Mouse (Mus musculus) cerebellum, postnatal 10 days (tissue): ENCODE results near the gene Helz.
A peak's percentile ranks its signal among the peaks of the same experiment; 100 is the strongest.
"Not testable (repeated sequence)": the region's sequence is repeated elsewhere in the genome, so short reads cannot be mapped to it uniquely, and the experiment has no call there.

Experiments used
- DNase-seq, 2 experiments: peaks; one replicate each; pipeline ENCODE4 v3.0.0; 2021; ENCODE audit warnings: mixed read lengths in 2 of 2

The Helz gene

GRCm38 (mm10) chr11:107548204-107548975, 660 bp downstream of the Helz start:
- peak; percentile 61 to 66 for DNase-seq

GRCm38 (mm10) chr11:107559874-107560273, 12.1 kb downstream of the Helz start:
- DNase-seq: no peak

- DNase-seq: no peak
These were observed 19.7 kb downstream of the Helz start for GRCm38 (mm10) chr11:107567431-107567830.

- no peak for DNase-seq
These were observed 20.8 kb downstream of the Helz start for GRCm38 (mm10) chr11:107568466-107568995.

GRCm38 (mm10) chr11:107570891-107571290, 23.2 kb downstream of the Helz start:
- DNase-seq: not testable (repeated sequence)

GRCm38 (mm10) chr11:107571318-107571717, 23.6 kb downstream of the Helz start:
- no peak for DNase-seq

- no peak for DNase-seq
These were observed 24.8 kb downstream of the Helz start for GRCm38 (mm10) chr11:107572551-107572950.

GRCm38 (mm10) chr11:107573061-107573692, 25.4 kb downstream of the Helz start:
- DNase-seq: peak; percentile 38 to 46

GRCm38 (mm10) chr11:107573847-107574246, 26.1 kb downstream of the Helz start:
- DNase-seq: peak; percentile 16 to 17

GRCm38 (mm10) chr11:107574811-107575705, 27.3 kb downstream of the Helz start:
- DNase-seq: no peak

- no peak for DNase-seq
These were observed 28.5 kb downstream of the Helz start for GRCm38 (mm10) chr11:107576186-107576585.

GRCm38 (mm10) chr11:107577400-107577799, 29.7 kb downstream of the Helz start:
- no peak for DNase-seq

GRCm38 (mm10) chr11:107578226-107578625, 30.5 kb downstream of the Helz start:
- DNase-seq: no peak

- DNase-seq: no peak
These were observed 33.1 kb downstream of the Helz start for GRCm38 (mm10) chr11:107580786-107581185.

GRCm38 (mm10) chr11:107584660-107585451, 37.1 kb downstream of the Helz start:
- no peak for DNase-seq

GRCm38 (mm10) chr11:107586129-107586528, 38.4 kb downstream of the Helz start:
- not testable (repeated sequence) for DNase-seq

- no peak for DNase-seq
These were observed 39.4 kb downstream of the Helz start for GRCm38 (mm10) chr11:107587141-107587540.

- peak; percentile 65 to 71 for DNase-seq
These were observed 44.8 kb downstream of the Helz start for GRCm38 (mm10) chr11:107592575-107592974.

- DNase-seq: no peak
These were observed 49.7 kb downstream of the Helz start for GRCm38 (mm10) chr11:107597381-107597780.

- DNase-seq: no peak
These were observed 58.0 kb downstream of the Helz start for GRCm38 (mm10) chr11:107605694-107606093.

GRCm38 (mm10) chr11:107613906-107614305, 66.2 kb downstream of the Helz start:
- DNase-seq: no peak

- DNase-seq: no peak
These were observed 68.0 kb downstream of the Helz start for GRCm38 (mm10) chr11:107615696-107616095.
